Mouse (Mus musculus): ENCODE results near the gene Whamm.
A peak's percentile ranks its signal among the peaks of the same experiment; 100 is the strongest.

Whamm gene

DNA sequence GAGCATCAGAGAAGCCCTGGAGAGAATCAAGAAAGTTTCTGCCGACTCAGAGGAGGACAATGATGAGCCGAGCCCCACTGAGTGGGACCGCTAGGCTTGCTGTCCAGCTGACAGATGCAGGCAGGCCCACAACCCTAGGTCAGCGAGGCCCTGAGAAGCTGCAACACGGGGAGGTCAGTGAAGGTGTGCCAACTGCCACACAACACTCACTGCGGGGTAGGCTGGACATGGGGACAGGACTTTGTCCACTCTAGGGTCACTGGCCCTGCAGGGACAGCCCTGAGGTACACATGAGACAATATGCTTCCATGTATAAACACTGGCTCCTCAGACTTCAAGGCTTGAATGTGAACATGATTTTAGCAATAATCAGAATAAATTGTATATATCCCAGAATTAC is 25.0 kb downstream of the Whamm start:
- DNase-seq (ENCODE audit: low read depth, low spot score): no peak

DNA sequence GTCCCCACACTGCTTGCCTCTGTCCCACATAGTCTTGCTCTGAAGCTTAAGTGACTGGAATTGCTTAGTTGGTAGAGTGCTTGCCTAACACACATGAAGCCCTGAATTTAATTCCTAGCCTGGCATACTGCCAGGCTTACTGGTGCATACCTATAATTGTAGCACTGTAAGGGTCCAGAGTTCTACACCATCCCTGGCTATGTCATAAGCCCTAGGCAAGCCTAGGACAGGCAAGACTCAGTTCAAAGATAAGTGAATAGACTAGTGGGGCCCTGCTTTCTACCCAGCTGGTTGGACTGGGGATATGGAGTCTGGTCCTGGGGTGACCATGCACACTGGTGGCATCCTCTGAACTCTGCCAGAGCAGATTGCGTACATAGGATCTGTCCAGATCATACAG is 26.6 kb downstream of the Whamm start:
- no peak for DNase-seq (ENCODE audit: low read depth, low spot score)

DNA sequence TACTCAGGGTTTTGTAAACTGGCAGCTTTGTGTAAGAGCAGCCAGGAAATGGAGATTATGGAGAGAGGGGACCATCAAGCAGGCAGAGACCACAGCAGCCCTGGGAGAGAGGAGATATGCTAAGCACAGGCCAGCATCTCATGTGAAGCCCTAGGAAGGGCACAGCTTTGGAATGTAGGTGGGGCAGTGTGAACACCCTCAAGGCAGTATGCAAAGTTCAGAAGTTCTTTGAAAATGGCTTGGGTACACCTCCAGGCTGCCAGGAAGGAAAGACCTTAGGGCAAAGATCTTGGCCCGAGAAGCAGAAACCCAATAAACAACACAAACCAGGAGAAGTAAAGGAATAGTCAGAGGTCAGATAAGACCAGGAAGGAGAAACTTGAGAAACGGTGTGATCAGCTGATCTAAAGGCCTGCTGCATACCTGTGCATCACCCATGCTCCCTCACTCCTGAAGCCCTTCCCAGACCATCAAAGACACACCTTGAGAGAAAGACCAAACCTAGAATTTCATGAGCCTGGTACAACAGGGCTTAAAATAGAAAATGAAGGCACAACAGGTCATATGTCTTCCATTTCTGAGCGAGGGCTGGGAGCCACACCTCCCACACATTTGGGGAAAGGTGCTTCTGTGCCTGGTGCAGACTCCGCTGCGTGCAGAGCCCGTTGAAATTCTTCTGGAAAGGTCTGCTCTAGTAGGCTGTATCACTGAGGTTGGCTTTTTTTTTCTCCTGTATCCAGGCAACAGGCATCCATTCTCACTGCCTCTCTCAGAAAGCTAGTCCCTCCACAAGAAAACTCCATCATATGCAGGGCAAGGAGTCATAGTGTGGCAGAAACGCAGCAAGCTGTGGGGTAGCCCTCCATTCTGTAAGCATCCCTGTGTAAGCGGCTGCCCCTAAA is 28.6 kb downstream of the Whamm start:
- no peak for DNase-seq (ENCODE audit: low read depth, low spot score)

DNA sequence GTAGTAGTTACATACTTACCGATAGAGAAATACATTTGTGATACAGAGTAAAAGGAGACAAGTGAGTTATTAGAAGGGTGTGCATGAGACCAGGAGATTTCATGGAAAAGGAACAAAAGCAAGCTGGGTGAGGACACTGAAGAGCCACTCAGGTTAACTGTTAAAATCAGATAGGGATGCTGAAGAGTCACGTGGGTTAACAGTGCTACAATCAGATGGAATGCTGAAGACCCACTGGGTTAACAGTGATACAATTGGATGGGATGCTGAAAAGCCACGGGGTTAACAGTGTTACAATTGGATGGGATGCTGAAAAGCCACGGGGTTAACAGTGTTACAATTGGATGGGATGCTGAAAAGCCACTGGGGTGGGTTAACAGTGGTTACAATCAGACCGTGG is 33.9 kb downstream of the Whamm start:
- no peak for DNase-seq (ENCODE audit: low read depth, low spot score)

DNA sequence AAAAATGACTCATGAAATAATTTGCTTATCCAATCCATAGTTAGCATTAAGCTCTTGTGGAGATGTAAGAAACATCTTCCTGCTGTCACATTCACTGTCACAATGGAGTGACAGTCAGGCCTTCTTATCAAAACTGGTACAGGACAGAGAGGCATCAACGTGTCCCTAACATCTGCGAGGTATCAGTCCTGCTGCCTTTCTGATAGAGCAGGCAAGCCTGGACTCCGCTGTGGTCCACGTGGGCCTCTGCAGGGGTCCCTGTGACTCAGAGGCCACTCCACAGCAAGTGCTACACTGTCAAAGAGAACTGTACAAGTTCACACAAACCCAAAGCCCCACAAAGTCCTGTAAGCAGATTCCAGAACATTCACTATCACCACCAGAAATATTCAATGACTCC is 34.4 kb downstream of the Whamm start:
- no peak for DNase-seq (ENCODE audit: low read depth, low spot score)

DNA sequence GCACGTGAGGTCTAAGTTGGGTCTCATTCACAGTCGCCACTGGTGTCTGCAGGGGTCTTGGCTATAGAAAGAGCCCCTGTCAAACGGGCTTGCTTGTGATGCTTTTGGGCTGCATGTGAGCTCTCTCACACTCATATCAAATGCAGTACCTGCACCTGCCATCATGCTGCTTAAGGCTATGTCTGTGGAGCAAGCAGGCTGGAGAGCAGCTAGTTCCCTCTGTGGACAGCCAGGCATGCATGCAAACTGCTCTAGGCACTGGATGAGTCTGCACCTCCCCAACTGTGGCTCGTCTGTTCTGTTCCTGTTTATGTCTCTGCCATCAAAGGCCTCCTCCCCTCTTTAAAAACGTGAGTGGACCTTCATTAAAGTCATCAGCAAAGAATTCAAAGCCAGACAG is 35.4 kb downstream of the Whamm start:
- no peak for DNase-seq (ENCODE audit: low read depth, low spot score)

DNA sequence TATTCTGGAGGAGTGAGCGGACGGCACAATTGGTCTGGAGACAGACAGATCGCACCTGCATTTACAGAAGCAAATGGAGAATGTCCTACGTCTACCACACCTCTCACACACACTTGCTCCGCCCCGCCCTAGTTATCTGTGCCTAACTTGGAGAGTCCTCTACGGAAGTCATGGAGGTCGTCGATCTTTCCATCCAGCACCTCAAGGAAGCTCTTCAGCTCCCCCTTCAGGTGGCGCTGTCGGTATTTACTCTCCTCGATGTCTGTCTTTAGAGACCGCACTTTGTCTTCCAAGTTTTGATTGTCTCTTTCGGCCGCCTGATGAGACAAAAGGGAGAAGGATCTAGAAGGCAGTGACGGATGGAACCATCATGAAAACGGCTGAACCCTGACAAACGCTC is 39.1 kb downstream of the Whamm start:
- no peak for DNase-seq (ENCODE audit: low read depth, low spot score)

DNA sequence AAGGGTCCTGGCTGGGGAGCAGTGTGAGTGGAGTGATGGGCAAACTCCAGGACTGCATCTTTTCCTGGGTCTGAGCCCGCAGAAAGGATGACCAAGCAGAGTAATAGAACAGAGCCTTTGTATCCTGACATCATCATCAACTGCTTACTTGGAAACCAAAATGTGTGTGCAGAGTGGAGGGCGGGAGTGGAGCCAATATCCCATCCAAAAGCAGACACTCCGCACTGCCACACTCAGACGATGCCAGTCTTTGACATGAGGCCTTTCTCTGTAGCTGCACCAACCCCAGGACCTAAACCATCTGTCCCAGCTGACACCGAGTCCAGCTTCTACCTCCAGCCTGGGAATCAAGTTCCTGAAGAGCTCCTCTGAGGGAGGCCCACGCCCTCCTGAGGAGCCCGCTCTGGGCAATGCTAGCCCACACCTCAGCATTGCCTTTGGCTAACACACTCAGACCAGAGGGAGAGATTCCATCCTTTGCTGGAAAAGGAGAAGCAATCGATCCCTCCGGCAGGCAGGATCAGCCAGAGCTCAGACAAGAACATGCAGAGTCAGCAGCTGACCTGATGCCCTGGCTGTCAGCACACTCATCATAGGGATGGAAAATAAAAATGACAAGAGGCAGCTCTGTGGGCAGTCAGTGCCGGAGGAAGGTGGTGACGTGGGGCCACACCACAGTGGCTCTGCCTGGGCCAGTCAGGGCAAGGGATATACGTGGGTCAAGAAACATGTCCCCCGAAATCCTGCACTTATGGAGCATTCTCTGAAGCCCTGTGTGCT is 42.0 kb downstream of the Whamm start:
- DNase-seq (ENCODE audit: low read depth, low spot score): no peak

DNA sequence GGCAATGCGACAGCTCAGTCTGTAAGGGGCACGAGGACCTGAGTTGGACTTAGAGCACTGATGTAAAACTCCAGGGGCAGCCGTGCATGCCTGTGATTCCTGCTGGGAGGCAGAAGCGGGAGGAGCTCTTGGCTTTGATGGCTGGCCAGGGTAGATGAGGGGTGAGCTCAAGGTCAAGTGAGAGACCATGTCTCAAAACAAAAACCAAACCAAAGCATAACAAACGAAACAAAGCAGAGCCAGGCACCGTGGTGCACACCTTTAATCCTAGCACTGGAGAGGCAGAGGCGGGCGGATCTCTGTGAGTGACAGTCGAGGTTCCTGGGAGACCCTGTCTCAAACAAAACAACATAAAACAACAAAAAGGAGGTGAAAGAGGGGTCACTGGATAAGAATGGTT is 44.0 kb downstream of the Whamm start:
- DNase-seq (ENCODE audit: low read depth, low spot score): no peak

DNA sequence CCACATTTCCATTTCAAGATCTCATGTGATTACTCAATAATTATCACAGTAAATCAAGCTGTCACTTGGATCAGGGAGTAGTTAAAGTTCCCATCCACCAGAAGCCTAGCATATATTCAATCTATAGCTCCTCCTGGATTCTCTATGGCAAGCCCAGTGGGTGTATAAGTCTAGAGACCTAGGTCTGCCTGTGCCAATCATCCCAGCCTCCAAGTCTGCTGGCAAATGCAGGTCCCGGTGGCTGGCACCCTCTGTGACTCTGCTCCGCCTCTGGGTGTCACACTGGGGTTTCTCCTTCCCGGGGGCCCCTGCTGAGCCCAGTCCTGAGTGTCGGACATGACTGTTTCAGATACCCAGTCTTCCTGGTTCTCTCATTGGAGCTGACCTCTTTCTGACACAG is 51.7 kb downstream of the Whamm start:
- no peak for DNase-seq (ENCODE audit: low read depth, low spot score)

DNA sequence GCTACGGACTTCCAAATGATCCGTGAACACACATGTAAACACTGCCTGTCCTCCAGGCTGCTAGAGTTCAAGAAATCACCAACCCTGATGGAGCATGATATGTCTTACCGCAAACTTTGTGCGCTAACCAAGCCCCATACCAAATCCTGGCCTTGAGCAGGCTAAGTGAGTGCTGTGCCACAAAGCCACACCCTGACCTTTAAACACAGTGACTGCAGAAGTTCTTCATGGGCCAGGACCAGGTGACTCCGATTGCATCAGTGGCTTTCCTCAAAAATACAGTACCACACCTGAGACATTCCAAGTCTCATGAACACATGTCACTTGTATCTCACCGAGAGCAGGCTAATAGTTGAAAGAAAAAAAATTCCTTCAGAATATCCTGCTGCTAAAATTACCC is 52.7 kb downstream of the Whamm start:
- no peak for DNase-seq (ENCODE audit: low read depth, low spot score)

DNA sequence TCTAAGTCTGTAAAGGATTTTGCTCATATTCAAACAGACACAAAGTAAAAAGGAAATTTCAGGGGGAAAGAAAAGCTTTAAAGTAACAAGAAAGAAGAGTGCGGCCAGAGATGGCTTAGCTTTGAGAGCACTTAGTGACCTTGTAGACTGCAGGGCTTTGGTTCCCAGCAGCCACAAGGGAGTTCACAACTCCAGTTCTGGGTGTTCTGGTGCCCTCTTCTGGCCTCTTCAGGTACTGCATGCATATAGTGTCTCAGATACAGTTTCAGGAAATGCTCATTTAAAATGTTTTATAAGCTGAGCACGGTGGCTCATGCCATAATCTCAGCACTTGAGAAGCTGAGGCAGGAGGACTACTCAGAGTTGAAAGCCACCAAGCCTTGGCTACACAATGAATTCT is 55.4 kb downstream of the Whamm start:
- peak; percentile 33 for DNase-seq (ENCODE audit: low read depth, low spot score)

DNA sequence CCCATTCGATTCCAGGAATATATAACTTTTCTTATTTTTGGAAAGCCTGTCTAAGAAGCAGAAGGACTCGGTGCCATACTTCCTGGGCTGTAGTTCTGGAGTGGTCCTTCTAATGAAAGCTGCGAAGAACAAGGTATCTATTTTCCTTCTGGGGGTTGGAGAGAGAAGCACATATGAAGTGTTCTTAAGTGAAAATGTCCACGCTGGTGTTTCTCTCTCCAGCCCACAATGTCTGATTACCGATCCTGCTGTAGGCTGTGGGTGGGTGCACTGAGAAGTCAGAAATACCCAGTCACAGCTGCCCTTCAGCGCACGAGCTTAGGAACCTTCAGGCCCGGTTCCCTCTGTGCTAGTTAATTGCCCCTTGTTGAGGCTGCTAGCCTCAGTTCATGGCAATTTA is 60.2 kb downstream of the Whamm start:
- no peak for DNase-seq (ENCODE audit: low read depth, low spot score)

DNA sequence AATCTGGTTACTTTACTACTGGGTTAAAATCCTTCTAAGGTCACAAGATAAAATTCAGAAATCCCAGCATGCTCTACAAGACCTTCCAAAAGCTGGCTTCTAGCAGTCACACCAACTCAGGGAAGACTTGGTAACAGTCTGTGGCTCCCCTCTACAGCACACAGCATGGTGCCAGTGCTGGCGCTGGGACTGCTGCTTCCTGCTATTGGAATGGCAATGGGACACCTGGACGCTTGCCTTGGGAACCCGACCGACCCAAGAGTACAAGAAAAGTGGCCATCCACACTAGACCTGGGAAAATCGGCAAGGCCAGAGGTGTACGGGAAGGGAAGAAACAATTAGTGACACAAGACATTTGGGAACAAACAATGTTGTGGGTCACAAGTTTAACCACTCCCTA is 61.5 kb downstream of the Whamm start:
- no peak for DNase-seq (ENCODE audit: low read depth, low spot score)

DNA sequence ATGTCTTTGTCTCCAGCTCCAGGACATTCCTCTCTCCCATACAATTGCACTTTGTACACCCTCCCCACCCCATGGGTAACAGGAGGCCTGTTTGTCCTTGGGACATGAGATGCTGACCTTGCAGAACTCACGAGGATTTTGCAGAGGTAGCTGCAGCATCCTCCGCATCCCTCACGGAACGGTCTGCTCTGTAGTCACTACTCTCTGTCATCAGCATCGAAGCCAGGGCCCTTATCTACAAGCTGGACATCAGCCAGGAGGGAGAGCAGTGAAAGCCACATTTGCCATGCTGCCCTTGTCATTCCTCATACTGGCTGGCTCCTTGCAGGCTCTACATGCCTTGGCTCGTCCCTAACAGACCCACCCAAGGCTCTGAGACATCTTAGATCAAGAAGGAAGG is 70.0 kb downstream of the Whamm start:
- no peak for DNase-seq (ENCODE audit: low read depth, low spot score)

DNA sequence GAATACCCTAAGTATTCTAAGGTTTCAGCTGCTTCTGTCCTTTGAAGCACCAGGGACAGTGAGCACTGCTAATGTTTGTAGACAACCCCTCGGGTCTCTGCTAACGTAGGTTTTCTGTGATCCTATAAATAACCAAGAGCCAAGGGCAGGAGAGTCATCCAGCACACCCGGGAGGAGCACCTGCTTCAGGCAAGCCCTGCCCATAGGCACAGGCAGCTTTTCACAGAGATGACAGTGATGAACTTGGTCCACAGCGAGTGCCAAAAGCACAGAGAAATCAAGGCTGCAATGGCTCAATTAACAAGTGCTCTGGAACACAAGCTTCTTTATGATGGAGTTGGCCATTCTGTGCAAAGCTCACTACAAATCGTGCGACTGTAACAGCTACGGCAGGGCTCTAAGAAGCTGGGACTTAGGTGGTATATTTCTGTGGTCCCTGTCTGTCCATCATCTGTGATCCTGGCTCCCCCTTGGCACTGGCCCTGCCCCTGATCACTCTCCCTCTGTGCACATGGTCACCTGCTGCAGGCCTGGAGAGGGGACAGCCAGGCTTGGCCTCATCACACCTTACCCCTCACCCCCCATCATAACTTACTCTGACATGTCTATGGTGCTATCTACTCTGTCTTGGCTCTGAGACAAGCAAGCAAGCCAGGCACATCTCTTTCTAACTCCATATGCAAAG is 73.6 kb downstream of the Whamm start:
- no peak for DNase-seq (ENCODE audit: low read depth, low spot score)
